ENCODE assay signal across 16 mouse cellular contexts in the genomic region with DNA sequence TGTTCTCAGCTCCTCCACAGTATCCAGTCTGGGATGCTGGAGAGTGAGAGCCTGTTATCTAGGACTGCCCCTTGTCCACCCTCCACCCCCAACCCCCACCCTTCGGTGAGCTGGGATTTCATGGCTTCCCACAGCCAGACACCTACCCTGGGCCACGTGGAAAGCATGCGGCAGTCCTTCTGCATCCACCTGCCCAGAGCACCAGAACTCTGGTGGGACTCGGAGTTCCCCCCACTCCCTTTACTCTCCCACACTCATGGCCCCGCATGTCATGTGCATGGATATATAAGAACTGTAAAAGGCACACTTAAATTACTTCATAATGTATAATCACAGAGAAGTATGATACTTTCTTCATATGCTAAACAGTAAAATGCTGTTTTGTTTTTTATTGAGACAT.
A peak's percentile ranks its signal among the peaks of the same experiment; 100 is the strongest.
DNase-seq lines count a peak whose midpoint lies in the region; TF ChIP-seq lines count a peak whose summit lies in the region.
"Had no signal": no experiment of that assay in that cellular context is flagged by ENCODE, and none has a peak within 500 bp of the region (broad histone marks: within the 10 kb centered on the region; RNA-seq: fewer than 3 reads in every experiment).

No protein-coding gene starts in this region.

- H3K4me3 ChIP-seq in CH12.LX (replicated peaks in 1 of 3; ENCODE audit: low read depth in 2 of 3, low read length in 2 of 3, poor library complexity in 1 of 3): no peak overlapping the region

- no peaks in the 10 kb centered on the region for H3K36me3 ChIP-seq in CH12.LX (replicated peaks in 1 of 2; ENCODE audit: control insufficient read depth in 1 of 2, insufficient read depth in 1 of 2, low read length in 1 of 2)
- H3K36me3 ChIP-seq: G1E had no signal

- H3K79me2 ChIP-seq in CH12.LX (replicated peaks; ENCODE audit: control insufficient read depth, extremely low read depth, insufficient read depth, poor library complexity, severe bottlenecking): no peaks in the 10 kb centered on the region

- in situ Hi-C loops in CH12.LX (cut with MboI; ENCODE audit: low pct_ligation_motif_present, low pct_unique_long_range_greater_than_20kb, low sequenced_read_pairs): no loop called here

- H3K4me1 ChIP-seq in CH12.LX (ENCODE audit: control insufficient read depth in 1 of 2, insufficient read depth in 2 of 2): peaks cover 14 to 50% of the 10 kb centered on the region in 2 experiments; a peak in 3 of 4 replicates

- H3K4me2 ChIP-seq in CH12.LX (ENCODE audit: insufficient read depth, low read depth, poor library complexity, severe bottlenecking): peak overlapping the region; percentile 96

- no peaks in the 10 kb centered on the region for H3K9me3 ChIP-seq in CH12.LX (replicated peaks; ENCODE audit: low read length)

- no peak for TF ChIP-seq POLR2A in CH12.LX (IDR thresholded peaks at IDR 0.05; ENCODE audit: low read depth, low read length)

- TF ChIP-seq EP300 in CH12.LX (IDR thresholded peaks at IDR 0.05; ENCODE audit: low read length): no peak

- no peak for TF ChIP-seq RAD21 in CH12.LX (IDR thresholded peaks at IDR 0.05; ENCODE audit: low read depth, low read length)

- peak overlapping the region; percentile 51; the same call in 1 of the 2 replicates for H3K9ac ChIP-seq in CH12.LX (ENCODE audit: insufficient read depth, low read depth)

- dilution Hi-C loops in CH12.LX (cut with MboI; ENCODE audit: extremely low pct_ligation_motif_present, extremely low pct_unique_long_range_greater_than_20kb, low sequenced_read_pairs): no loop called here

- no peaks in the 10 kb centered on the region for H3K27me3 ChIP-seq in CH12.LX (replicated peaks)
- H3K27me3 ChIP-seq: Patski had no signal

- no peak for TF ChIP-seq CTCF in CH12.LX (conservative IDR thresholded peaks at IDR 0.05 in 1 of 2, IDR thresholded peaks at IDR 0.05 in 1 of 2; ENCODE audit: low read depth in 2 of 2, low read length in 2 of 2)

- no peak for DNase-seq in CH12.LX (ENCODE audit: extremely low read depth)
- no peak for DNase-seq in heart, adult 8-10 months (ENCODE audit: low spot score)
- DNase-seq: adrenal gland, adult 2 months; adrenal gland, adult 8-10 months; adrenal gland, postnatal 10 days; adrenal gland, postnatal 14 days; adrenal gland, postnatal 25 days; adrenal gland, postnatal 36 days; B cell, adult 2 months; cerebellum, adult 11 months; cerebellum, adult 11-12 months; cerebellum, adult 18-20 months; cerebellum, adult 2 months; cerebellum, adult 8-10 months had no signal

- peak overlapping the region; percentile 93 for H3K27ac ChIP-seq in CH12.LX (ENCODE audit: insufficient read depth, low read depth)

TF ChIP-seq in CH12.LX, 34 proteins besides CTCF, POLR2A, EP300 and RAD21:
- 0 out of 2 replicates have a peak, but pooled peaks have one; percentile 35 for TF ChIP-seq MXI1 (IDR thresholded peaks at IDR 0.05; ENCODE audit: low read depth, low read length)
- TF ChIP-seq CHD2 (IDR thresholded peaks at IDR 0.05; ENCODE audit: low read length): no peak
- TF ChIP-seq MAFK (IDR thresholded peaks at IDR 0.05; ENCODE audit: insufficient replicate concordance, low read length): no peak
- no peak for TF ChIP-seq ZC3H11A (IDR thresholded peaks at IDR 0.05; ENCODE audit: low read depth, low read length)
- no peak for TF ChIP-seq ZMIZ1 (IDR thresholded peaks at IDR 0.05; ENCODE audit: low read depth, low read length)
- TF ChIP-seq USF2 (conservative IDR thresholded peaks at IDR 0.05; ENCODE audit: low read depth, low read length): no peak
- no peak for TF ChIP-seq MEF2A (IDR thresholded peaks at IDR 0.05; ENCODE audit: borderline replicate concordance, low read depth, low read length)
- TF ChIP-seq E2F4 (IDR thresholded peaks at IDR 0.05; ENCODE audit: insufficient replicate concordance, low read depth, low read length): no peak
- no peak for TF ChIP-seq ZKSCAN1 (IDR thresholded peaks at IDR 0.05; ENCODE audit: borderline replicate concordance, low read depth, low read length)
- no peak for TF ChIP-seq CHD1 (IDR thresholded peaks at IDR 0.05; ENCODE audit: low read depth, low read length)
- no peak for TF ChIP-seq MAZ (IDR thresholded peaks at IDR 0.05; ENCODE audit: low read depth, low read length)
- no peak for TF ChIP-seq HCFC1 (IDR thresholded peaks at IDR 0.05; ENCODE audit: low read depth, low read length)
- no peak for TF ChIP-seq RCOR1 (conservative IDR thresholded peaks at IDR 0.05; ENCODE audit: low read depth, low read length)
- no peak for TF ChIP-seq KAT2A (IDR thresholded peaks at IDR 0.05; ENCODE audit: insufficient replicate concordance, low read length)
- TF ChIP-seq MAX (IDR thresholded peaks at IDR 0.05; ENCODE audit: low read length): peak; percentile 77; the same call in 1 of the 2 replicates
- no peak for TF ChIP-seq JUND (conservative IDR thresholded peaks at IDR 0.05; ENCODE audit: low read depth, low read length)
- peak; percentile 68; the same call in 1 of the 2 replicates for TF ChIP-seq MYC (IDR thresholded peaks at IDR 0.05; ENCODE audit: low read depth, low read length)
- TF ChIP-seq IRF4 (IDR thresholded peaks at IDR 0.05; ENCODE audit: low read depth, low read length): no peak
- no peak for TF ChIP-seq SIN3A (IDR thresholded peaks at IDR 0.05; ENCODE audit: low read length)
